Mouse (Mus musculus): ENCODE results near the gene Dchs1. TPM values are rescaled to one million over a fixed set of nuclear protein-coding genes. Genes with fewer than 3 reads are reported as not detected.

Gene Dchs1
- total and polyA plus RNA-seq, 2 experiments, result 1.1 to 1.4 TPM

GRCm38 (mm10) chr7:105811516-105811915 lies 24.1 kb upstream of the Dchs1 start:
- Histone ChIP-seq H3K36me3 (ENCODE audit: control insufficient read depth, insufficient read depth, low read length) (peaks cover 6% of the 10 kb centered on the region; the same call in 1 of the 2 replicates), H3K4me1 (ENCODE audit: control insufficient read depth, insufficient read depth, low read length) (peaks cover 12% of the 10 kb centered on the region), H3K79me2 (ENCODE audit: control insufficient read depth, insufficient read depth, low read length) (peaks cover 6% of the 10 kb centered on the region; the same call in 1 of the 2 replicates), H3K9ac (ENCODE audit: low read depth, low read length) (no peak overlapping the region), H3K4me3 (ENCODE audit: insufficient read depth, low read depth, low read length) (no peak overlapping the region), H3K27ac (replicated peaks; ENCODE audit: insufficient read depth, low read depth, low read length) (no peak overlapping the region), H3K27me3 (ENCODE audit: control insufficient read depth, insufficient read depth, low read length) (no peaks in the 10 kb centered on the region)
- DNase-seq (ENCODE audit: extremely low read depth, low read depth, low spot score), result no peak
- TF ChIP-seq POLR2A (IDR thresholded peaks at IDR 0.05; ENCODE audit: extremely low read depth, insufficient read depth, low read length) (no peak), CTCF (IDR thresholded peaks at IDR 0.05; ENCODE audit: low read depth, low read length) (no peak)

- whole genome bisulfite sequencing, result under 1% methylated on average over 51 of the region's 52 CpGs
- DNase-seq (ENCODE audit: extremely low read depth, low read depth, low spot score), result peak; percentile 94
- peaks cover 12% of the 10 kb centered on the region for H3K4me1 ChIP-seq (ENCODE audit: control insufficient read depth, insufficient read depth, low read length)
- peak within 1 kb of the TSS; percentile 82 for H3K4me3 ChIP-seq (ENCODE audit: insufficient read depth, low read depth, low read length)
- peak within 1 kb of the TSS; percentile 75 for H3K27ac ChIP-seq (replicated peaks; ENCODE audit: insufficient read depth, low read depth, low read length)
- H3K36me3 ChIP-seq (ENCODE audit: control insufficient read depth, insufficient read depth, low read length), result peaks cover 6% of the 10 kb centered on the region; the same call in 1 of the 2 replicates
- H3K27me3 ChIP-seq (ENCODE audit: control insufficient read depth, insufficient read depth, low read length), result no peaks in the 10 kb centered on the region
- peak; percentile 84 for TF ChIP-seq CTCF (IDR thresholded peaks at IDR 0.05; ENCODE audit: low read depth, low read length)
- TF ChIP-seq POLR2A (IDR thresholded peaks at IDR 0.05; ENCODE audit: extremely low read depth, insufficient read depth, low read length), result peak; percentile 76
- peak within 1 kb of the TSS; percentile 92 for H3K9ac ChIP-seq (ENCODE audit: low read depth, low read length)
- H3K79me2 ChIP-seq (ENCODE audit: control insufficient read depth, insufficient read depth, low read length), result peaks cover 6% of the 10 kb centered on the region; the same call in 1 of the 2 replicates
Measured at GRCm38 (mm10) chr7:105810877-105811489, 23.5 kb upstream of the Dchs1 start, which contains the start of gene Mrpl17. Gene Mrpl17 (minus strand): TSS chr7:105811099.

GRCm38 (mm10) chr7:105810280-105810876 lies 22.9 kb upstream of the Dchs1 start:
- H3K9ac ChIP-seq (ENCODE audit: low read depth, low read length), result peak overlapping the region; percentile 92
- H3K4me1 ChIP-seq (ENCODE audit: control insufficient read depth, insufficient read depth, low read length), result peaks cover 12% of the 10 kb centered on the region
- H3K36me3 ChIP-seq (ENCODE audit: control insufficient read depth, insufficient read depth, low read length), result peaks cover 6% of the 10 kb centered on the region; the same call in 1 of the 2 replicates
- TF ChIP-seq CTCF (IDR thresholded peaks at IDR 0.05; ENCODE audit: low read depth, low read length) (no peak), POLR2A (IDR thresholded peaks at IDR 0.05; ENCODE audit: extremely low read depth, insufficient read depth, low read length) (no peak)
- H3K27ac ChIP-seq (replicated peaks; ENCODE audit: insufficient read depth, low read depth, low read length), result peak overlapping the region; percentile 75
- H3K27me3 ChIP-seq (ENCODE audit: control insufficient read depth, insufficient read depth, low read length), result no peaks in the 10 kb centered on the region
- 1% methylated on average over 37 of the region's 37 CpGs for WGBS
- H3K4me3 ChIP-seq (ENCODE audit: insufficient read depth, low read depth, low read length), result peak overlapping the region; percentile 82
- peaks cover 6% of the 10 kb centered on the region; the same call in 1 of the 2 replicates for H3K79me2 ChIP-seq (ENCODE audit: control insufficient read depth, insufficient read depth, low read length)
- DNase-seq (ENCODE audit: extremely low read depth, low read depth, low spot score), result peak; percentile 18

GRCm38 (mm10) chr7:105809836-105810235 lies 22.4 kb upstream of the Dchs1 start:
- no peak overlapping the region; the same call in 1 of the 2 replicates for H3K9ac ChIP-seq (ENCODE audit: low read depth, low read length)
- 67% methylated on average over 7 of the region's 7 CpGs for WGBS

GRCm38 (mm10) chr7:105808385-105808784 lies 20.9 kb upstream of the Dchs1 start:
- DNase-seq (ENCODE audit: extremely low read depth, low read depth, low spot score), result no peak
- TF ChIP-seq CTCF (IDR thresholded peaks at IDR 0.05; ENCODE audit: low read depth, low read length), result no peak
- no peak for TF ChIP-seq POLR2A (IDR thresholded peaks at IDR 0.05; ENCODE audit: extremely low read depth, insufficient read depth, low read length)
- WGBS, result 59% methylated on average over 1 of the region's 1 CpGs
- Histone ChIP-seq H3K27ac (replicated peaks; ENCODE audit: insufficient read depth, low read depth, low read length) (no peak overlapping the region), H3K4me3 (ENCODE audit: insufficient read depth, low read depth, low read length) (no peak overlapping the region), H3K79me2 (ENCODE audit: control insufficient read depth, insufficient read depth, low read length) (peaks cover 6% of the 10 kb centered on the region; the same call in 1 of the 2 replicates), H3K4me1 (ENCODE audit: control insufficient read depth, insufficient read depth, low read length) (peaks cover 12% of the 10 kb centered on the region), H3K27me3 (ENCODE audit: control insufficient read depth, insufficient read depth, low read length) (no peaks in the 10 kb centered on the region), H3K36me3 (ENCODE audit: control insufficient read depth, insufficient read depth, low read length) (peaks cover 6% of the 10 kb centered on the region; the same call in 1 of the 2 replicates), H3K9ac (ENCODE audit: low read depth, low read length) (no peak overlapping the region)

More at GRCm38 (mm10) chr7:105809836-105810235, 22.4 kb upstream of the Dchs1 start:
- H3K27me3 ChIP-seq (ENCODE audit: control insufficient read depth, insufficient read depth, low read length), result no peaks in the 10 kb centered on the region
- TF ChIP-seq CTCF (IDR thresholded peaks at IDR 0.05; ENCODE audit: low read depth, low read length) (no peak), POLR2A (IDR thresholded peaks at IDR 0.05; ENCODE audit: extremely low read depth, insufficient read depth, low read length) (no peak)
- no peak overlapping the region for H3K27ac ChIP-seq (replicated peaks; ENCODE audit: insufficient read depth, low read depth, low read length)
- H3K79me2 ChIP-seq (ENCODE audit: control insufficient read depth, insufficient read depth, low read length), result peaks cover 6% of the 10 kb centered on the region; the same call in 1 of the 2 replicates
- peaks cover 6% of the 10 kb centered on the region; the same call in 1 of the 2 replicates for H3K36me3 ChIP-seq (ENCODE audit: control insufficient read depth, insufficient read depth, low read length)
- DNase-seq (ENCODE audit: extremely low read depth, low read depth, low spot score), result no peak
- peak overlapping the region; percentile 82; the same call in 1 of the 2 replicates for H3K4me3 ChIP-seq (ENCODE audit: insufficient read depth, low read depth, low read length)
- peaks cover 12% of the 10 kb centered on the region for H3K4me1 ChIP-seq (ENCODE audit: control insufficient read depth, insufficient read depth, low read length)

Data from liver, adult 2 months (tissue).